Mouse (Mus musculus) CD4-positive naive resting alpha-beta T cell, adult 76 days (primary cell): ENCODE data around the gene Hras. TPM values are rescaled to one million over a fixed set of nuclear protein-coding genes. Genes with fewer than 3 reads are reported as not detected.

Source experiments
- total RNA-seq: library from RNA; stranded (reverse); gene quantifications from one replicate; pipeline ENCODE4 v1.2.4, GENCODE M21; 2023

Gene Hras
- total RNA-seq = 23.0 TPM

GRCm38 (mm10) chr7:141193948-141194347, at the start of gene Hras, which contains the start of gene Lrrc56:
Hras (minus strand) TSS chr7:141194005.
Lrrc56 (plus strand) TSS chr7:141194157.

GRCm38 (mm10) chr7:141228279-141229067, 34.7 kb upstream of the Hras start, which contains the start of gene Phrf1:
Phrf1 (plus strand) TSS chr7:141228784.

GRCm38 (mm10) chr7:141215101-141215879, 21.5 kb upstream of the Hras start, which contains the start of gene Rassf7:
Rassf7 (plus strand) TSS chr7:141215860.

DNA sequence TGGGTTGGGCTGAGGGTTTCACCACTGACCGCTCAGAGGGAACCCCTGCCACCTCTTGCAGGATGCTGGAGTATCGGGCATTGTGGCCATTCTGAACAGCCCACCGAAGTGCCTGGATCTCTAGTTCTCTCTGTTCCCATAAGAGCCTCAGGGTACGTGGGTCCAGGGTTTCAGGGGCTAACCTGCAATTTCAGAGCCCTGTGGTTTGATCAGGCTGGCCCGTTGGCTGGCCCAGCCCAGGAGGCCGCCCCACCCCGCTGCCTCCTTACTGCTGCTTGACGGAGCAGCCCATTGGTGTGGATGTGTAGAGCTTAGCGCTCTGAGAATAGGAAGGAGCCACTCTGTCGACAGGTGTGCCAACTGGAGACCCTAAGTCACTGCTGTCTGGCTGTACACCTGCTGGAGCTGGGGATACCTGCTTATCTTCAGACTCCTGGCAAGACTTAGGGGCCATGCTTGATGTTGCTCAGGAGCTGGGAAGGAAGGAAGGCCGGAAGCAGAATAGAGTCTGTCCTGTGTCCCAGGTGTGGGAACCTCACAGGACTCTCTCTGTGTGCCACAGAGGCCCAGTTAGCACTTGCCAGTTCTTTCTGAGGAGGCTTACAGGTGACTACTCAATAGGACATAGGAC, 19.9 kb upstream of the Hras start, which contains the start of gene Lmntd2:
TSS of gene Lmntd2 (minus strand) at position 476 of the 631 bp plus-strand sequence.

GRCm38 (mm10) chr7:141172116-141173006, 21.4 kb downstream of the Hras start, which contains the start of gene Rnh1:
Rnh1 (minus strand) TSS chr7:141172857.

Other genes starting within 250 kb of the Hras start
- gene Ifitm5, start 243.7 kb downstream of the Hras start, total RNA-seq = not detected
- not detected for gene Gm45717, start 238.1 kb downstream of the Hras start, total RNA-seq
- 12.7 TPM for gene Ifitm2, start 238.0 kb downstream of the Hras start, total RNA-seq
- gene Ifitm1, start 226.8 kb downstream of the Hras start, total RNA-seq = not detected
- gene Ifitm3, start 183.2 kb downstream of the Hras start, total RNA-seq = 6.7 TPM
- 1.6 TPM for gene Ifitm6, start 176.1 kb downstream of the Hras start, total RNA-seq
- gene Gm17387, start 164.9 kb downstream of the Hras start, total RNA-seq = not detected
- gene B4galnt4, start 132.9 kb downstream of the Hras start, total RNA-seq = 1.4 TPM
- 35.3 TPM for gene Pkp3, start 115.8 kb downstream of the Hras start, total RNA-seq
- gene Sigirr, start 93.4 kb downstream of the Hras start, total RNA-seq = 56.4 TPM
- gene Ano9, start 76.2 kb downstream of the Hras start, total RNA-seq = not detected
- 6.5 TPM for gene Ptdss2, start 71.6 kb downstream of the Hras start, total RNA-seq
- gene Rnh1, start 21.1 kb downstream of the Hras start, total RNA-seq = 44.3 TPM
- 2.1 TPM for gene Lrrc56, start 152 bp upstream of the Hras start, total RNA-seq
- gene Lmntd2, start 20.1 kb upstream of the Hras start, total RNA-seq = 2.8 TPM
- gene Rassf7, start 21.9 kb upstream of the Hras start, total RNA-seq = 10.6 TPM
- 154 TPM for gene Phrf1, start 34.8 kb upstream of the Hras start, total RNA-seq
- 62.5 TPM for gene Irf7, start 72.5 kb upstream of the Hras start, total RNA-seq
- gene Cdhr5, start 82.8 kb upstream of the Hras start, total RNA-seq = not detected
- not detected for gene Sct, start 85.1 kb upstream of the Hras start, total RNA-seq
- gene Drd4, start 98.0 kb upstream of the Hras start, total RNA-seq = not detected
- 56.9 TPM for gene Deaf1, start 133.7 kb upstream of the Hras start, total RNA-seq
- gene Tmem80, start 133.7 kb upstream of the Hras start, total RNA-seq = 22.6 TPM
- not detected for gene Eps8l2, start 144.9 kb upstream of the Hras start, total RNA-seq
- gene Taldo1, start 198.2 kb upstream of the Hras start, total RNA-seq = 88.3 TPM
- 29.1 TPM for gene Gatd1, start 220.1 kb upstream of the Hras start, total RNA-seq
- not detected for gene Cend1, start 235.5 kb upstream of the Hras start, total RNA-seq
- gene Slc25a22, start 243.9 kb upstream of the Hras start, total RNA-seq = 53.6 TPM